Mouse (Mus musculus) frontal cortex, adult 2 months (tissue): ENCODE data around the gene Itpr1. TPM values are rescaled to one million over a fixed set of nuclear protein-coding genes. Genes with fewer than 3 reads are reported as not detected.
A peak's percentile ranks its signal among the peaks of the same experiment; 100 is the strongest.

Experiments
- DNase-seq, 2 experiments: peaks; one replicate each; pipeline ENCODE4 v3.0.0; 2022; ENCODE audit warnings: low spot score in 1 of 2; ENCODE audit errors: extremely low spot score in 1 of 2
- polyA plus RNA-seq: library from polyadenylated mRNA; depleted of rRNA; stranded (reverse); fragments of >200 nt; gene quantifications from 2 replicates; pipeline ENCODE4 v1.2.3, GENCODE M21; 2012

Itpr1 gene
- polyA plus RNA-seq, 1 experiment, result 128 TPM

GRCm38 (mm10) chr6:108456231-108457062 is 243.6 kb downstream of the Itpr1 start:
- DNase-seq, result peak; percentile 79 to 87

GRCm38 (mm10) chr6:108457063-108457405 is 244.1 kb downstream of the Itpr1 start:
- DNase-seq, result peak in 1 of 2 experiments; percentile 56

GRCm38 (mm10) chr6:108457516-108458181 is 244.8 kb downstream of the Itpr1 start:
- DNase-seq, result no peak

- no peak for DNase-seq
These were observed 245.3 kb downstream of the Itpr1 start for GRCm38 (mm10) chr6:108458182-108458571.

- no peak for DNase-seq
These were observed 245.9 kb downstream of the Itpr1 start for GRCm38 (mm10) chr6:108458826-108459225.

- DNase-seq, result no peak
These were observed 251.5 kb downstream of the Itpr1 start for GRCm38 (mm10) chr6:108464308-108464979.

- no peak for DNase-seq
These were observed 252.3 kb downstream of the Itpr1 start for GRCm38 (mm10) chr6:108465159-108465558.

GRCm38 (mm10) chr6:108466061-108466531 is 253.2 kb downstream of the Itpr1 start:
- DNase-seq, result no peak

GRCm38 (mm10) chr6:108467597-108467996 is 254.7 kb downstream of the Itpr1 start:
- no peak for DNase-seq

GRCm38 (mm10) chr6:108468226-108468825 is 255.4 kb downstream of the Itpr1 start:
- no peak for DNase-seq

GRCm38 (mm10) chr6:108471878-108472277 is 259.0 kb downstream of the Itpr1 start:
- no peak for DNase-seq

- DNase-seq, result no peak
These were observed 259.9 kb downstream of the Itpr1 start for GRCm38 (mm10) chr6:108472748-108473147.

GRCm38 (mm10) chr6:108476797-108477235 is 263.9 kb downstream of the Itpr1 start:
- no peak for DNase-seq

- no peak for DNase-seq
These were observed 264.7 kb downstream of the Itpr1 start for GRCm38 (mm10) chr6:108477602-108478001.

- no peak for DNase-seq
These were observed 268.3 kb downstream of the Itpr1 start for GRCm38 (mm10) chr6:108481190-108481589.

- no peak for DNase-seq
These were observed 269.6 kb downstream of the Itpr1 start for GRCm38 (mm10) chr6:108482464-108482863.

- DNase-seq, result no peak
These were observed 273.5 kb downstream of the Itpr1 start for GRCm38 (mm10) chr6:108486212-108486992.

- DNase-seq, result no peak
These were observed 274.5 kb downstream of the Itpr1 start for GRCm38 (mm10) chr6:108487300-108487835.

GRCm38 (mm10) chr6:108488250-108488649 is 275.4 kb downstream of the Itpr1 start:
- no peak for DNase-seq

- no peak for DNase-seq
These were observed 279.1 kb downstream of the Itpr1 start for GRCm38 (mm10) chr6:108491969-108492368.
